ENCODE assay signal across 8 mouse cellular contexts in genomic region chr17:68004581-68005330, GRCm38 (mm10). TPM values are rescaled to one million over a fixed set of nuclear protein-coding genes. Genes with fewer than 3 reads are reported as not detected.
DNase-seq lines count a peak whose midpoint lies in the region; ATAC-seq and TF ChIP-seq lines count a peak whose summit lies in the region.

No protein-coding gene starts in this region.

- H3K9ac ChIP-seq in neural tube, embryonic 15.5 days (replicated peaks), result peak overlapping the region; percentile 57

- peak overlapping the region; percentile 94 for H3K4me2 ChIP-seq in neural tube, embryonic 15.5 days

- TF ChIP-seq POLR2A in lung, adult 2 months (IDR thresholded peaks at IDR 0.05; ENCODE audit: borderline replicate concordance, extremely low read depth, low read depth, low read length), result no peak

- peaks cover 3% of the 10 kb centered on the region; the same call in 1 of the 2 replicates for H3K4me1 ChIP-seq in lung, adult 2 months (ENCODE audit: control insufficient read depth, insufficient read depth, low read length)
- peaks cover 27% of the 10 kb centered on the region for H3K4me1 ChIP-seq in neural tube, embryonic 15.5 days

- no peaks in the 10 kb centered on the region for H3K9me3 ChIP-seq in neural tube, embryonic 15.5 days (replicated peaks)

- no peak overlapping the region for H3K27ac ChIP-seq in layer of hippocampus, adult 2 months
- peak overlapping the region; percentile 74 for H3K27ac ChIP-seq in neural tube, embryonic 15.5 days (replicated peaks)

- ATAC-seq in granulocyte monocyte progenitor cell, adult 5-6 weeks (replicated peaks; ENCODE audit: poor library complexity, severe bottlenecking), result peak; percentile 64
- peak; percentile 67 for ATAC-seq in neural tube, embryonic 15.5 days (ENCODE audit: low FRiP score)

- no peaks in the 10 kb centered on the region for H3K27me3 ChIP-seq in neural tube, embryonic 15.5 days (replicated peaks)

- TF ChIP-seq CTCF in layer of hippocampus, adult 2 months (conservative IDR thresholded peaks at IDR 0.05), result no peak
- no peak for TF ChIP-seq CTCF in lung, adult 2 months (IDR thresholded peaks at IDR 0.05; ENCODE audit: insufficient read depth, low read length)

- 6% methylated on average over 10 of the region's 10 CpGs for WGBS in lung, adult 2 months
- 4% methylated on average over 10 of the region's 10 CpGs for WGBS in neural tube, embryonic 15.5 days

- DNase-seq in layer of hippocampus, adult 2 months (ENCODE audit: low spot score in 2 of 2), result no peak
- DNase-seq in layer of hippocampus, postnatal 10 days (ENCODE audit: low spot score in 2 of 2), result no peak
- DNase-seq in lung, adult 2 months, result no peak
- no peak for DNase-seq in spleen, postnatal 4 days (ENCODE audit: low spot score in 2 of 2)
- DNase-seq in left cerebral cortex, adult 9 months (ENCODE audit: low spot score in 2 of 2), result no peak
- DNase-seq in left cerebral cortex, adult 11 months (ENCODE audit: low spot score), result no peak

- H3K36me3 ChIP-seq in neural tube, embryonic 15.5 days, result no peaks in the 10 kb centered on the region

- peak overlapping the region; percentile 53; the same call in 1 of the 2 replicates for H3K4me3 ChIP-seq in layer of hippocampus, adult 2 months
- peak overlapping the region; percentile 85 for H3K4me3 ChIP-seq in lung, adult 2 months (replicated peaks; ENCODE audit: extremely low read depth, low read depth, low read length)
- H3K4me3 ChIP-seq in neural tube, embryonic 15.5 days (replicated peaks), result peak overlapping the region; percentile 76

RNA-seq across cellular contexts. Expression of gene Arhgap28, which starts 0.8 kb away (rescaled TPM):
- total RNA-seq in layer of hippocampus, adult 2 months (2021), result under 1 TPM; 0.34 to 0.49 TPM
- total RNA-seq in layer of hippocampus, postnatal 10 days (2021), result 1 to 10 TPM; 1.5 to 1.6 TPM
- total RNA-seq in granulocyte monocyte progenitor cell, adult 5-6 weeks (2014; fragmentation: Nextera tagmentation), result 0.90 and 2.1 TPM in 2 replicates
- total RNA-seq in granulocyte monocyte progenitor cell, adult 5-6 weeks (2017), result 1.0 and 1.8 TPM in 2 replicates
- polyA plus RNA-seq in lung, adult 2 months (2012; rRNA removed), result 4.8 and 7.4 TPM in 2 replicates
- polyA plus RNA-seq in neural tube, embryonic 15.5 days (2015; fragmentation: Nextera tagmentation; extraction: Ambion mirVana), result 8.9 and 11.3 TPM in 2 replicates
